ENCODE assay signal across 18 mouse cellular contexts in genomic region chr11:8584925-8585324, GRCm38 (mm10).
DNase-seq lines count a peak whose midpoint lies in the region; ATAC-seq and TF ChIP-seq lines count a peak whose summit lies in the region.
"Had no signal": no experiment of that assay in that cellular context is flagged by ENCODE, and none has a peak within 500 bp of the region (broad histone marks: within the 10 kb centered on the region; RNA-seq: fewer than 3 reads in every experiment).

No protein-coding gene starts in this region.

- TF ChIP-seq EP300 in heart, adult 2 months (IDR thresholded peaks at IDR 0.05; ENCODE audit: insufficient read depth, low read depth, low read length): no peak

- no peak for ATAC-seq in embryonic facial prominence, embryonic 14.5 days (ENCODE audit: low read depth)
- no peak for ATAC-seq in limb, embryonic 13.5 days (ENCODE audit: low FRiP score, low read depth)
- no peak for ATAC-seq in midbrain, embryonic 11.5 days (ENCODE audit: low FRiP score)
- ATAC-seq: hindbrain, embryonic 16.5 days had no signal

- no peak for TF ChIP-seq CTCF in heart, adult 2 months (IDR thresholded peaks at IDR 0.05)

- H3K4me1 ChIP-seq in heart, adult 2 months (ENCODE audit: control insufficient read depth, insufficient read depth, low read length): peaks cover 10% of the 10 kb centered on the region
- peaks cover 31 to 46% of the 10 kb centered on the region in 2 experiments for H3K4me1 ChIP-seq in ES-E14 (ENCODE audit: control insufficient read depth in 2 of 2, insufficient read depth in 2 of 2, low read length in 2 of 2, poor library complexity in 1 of 2)
- peaks cover 16% of the 10 kb centered on the region; the same call in 1 of the 2 replicates for H3K4me1 ChIP-seq in embryonic facial prominence, embryonic 14.5 days (ENCODE audit: control insufficient read depth, insufficient read depth, low read length)
- peaks cover 63% of the 10 kb centered on the region for H3K4me1 ChIP-seq in limb, embryonic 13.5 days
- H3K4me1 ChIP-seq in midbrain, embryonic 11.5 days (ENCODE audit: control insufficient read depth, insufficient read depth, low read length): peaks cover 11% of the 10 kb centered on the region

- intact Hi-C loops in heart, adult 2 months (cut with DNase I): loop anchor here (5.0 kb wide), 1 partner anchor 42 kb away; no protein-coding TSS in a partner anchor
- intact Hi-C loops in heart, postnatal 25 days (cut with DNase I): loop anchor here (5.0 kb wide), 1 partner anchor 77 kb away; the partner anchor contains the start of gene Tns3
- intact Hi-C loops in left cerebral cortex, postnatal 14 days (cut with DNase I): no loop called here

- H3K36me3 ChIP-seq in heart, adult 2 months (ENCODE audit: control insufficient read depth, insufficient read depth, low read length): peaks cover 4% of the 10 kb centered on the region
- peaks cover 13% of the 10 kb centered on the region; the same call in 1 of the 2 replicates for H3K36me3 ChIP-seq in ES-E14 (ENCODE audit: control insufficient read depth, insufficient read depth, low read length, poor library complexity, severe bottlenecking)
- H3K36me3 ChIP-seq in embryonic facial prominence, embryonic 14.5 days (ENCODE audit: control insufficient read depth, insufficient read depth, low read length): peaks cover 27% of the 10 kb centered on the region
- H3K36me3 ChIP-seq in limb, embryonic 13.5 days: peaks cover 62% of the 10 kb centered on the region
- H3K36me3 ChIP-seq in midbrain, embryonic 11.5 days (ENCODE audit: control insufficient read depth, insufficient read depth, low read length): no peaks in the 10 kb centered on the region
- H3K36me3 ChIP-seq: embryonic facial prominence, embryonic 15.5 days; liver, embryonic 13.5 days; neural tube, embryonic 13.5 days had no signal

- no peak for TF ChIP-seq POLR2A in heart, adult 2 months (IDR thresholded peaks at IDR 0.05; ENCODE audit: insufficient read depth, low read depth, low read length)

- no peak for DNase-seq in heart, adult 2 months
- DNase-seq in heart, postnatal 25 days (ENCODE audit: low spot score): no peak
- no peak for DNase-seq in ES-E14 (ENCODE audit: low read depth, low spot score)
- DNase-seq in embryonic facial prominence, embryonic 14.5 days (ENCODE audit: low spot score): peak; percentile 47
- DNase-seq in midbrain, embryonic 11.5 days (ENCODE audit: low spot score, missing footprints): no peak
- no peak for DNase-seq in left cerebral cortex, postnatal 14 days (ENCODE audit: low spot score in 2 of 2)
- DNase-seq in gastrocnemius, adult 18-20 months (ENCODE audit: low spot score): no peak
- DNase-seq: cerebellum, adult 11-12 months; gastrocnemius, adult 2 months; kidney, postnatal 25 days; liver, embryonic 13.5 days; midbrain, embryonic 14.5 days; right cerebral cortex, adult 18-20 months; thymus, postnatal 4 days had no signal

- in situ Hi-C loops in ES-E14 (cut with MboI; ENCODE audit: low sequenced_read_pairs in 2 of 2, unreplicated experiment in 2 of 2): no loop called here

- no peak overlapping the region for H3K9ac ChIP-seq in heart, adult 2 months (ENCODE audit: low read depth, low read length)
- peak overlapping the region; percentile 1; the same call in 1 of the 2 replicates for H3K9ac ChIP-seq in ES-E14 (ENCODE audit: insufficient read depth, low read depth, low read length, poor library complexity, severe bottlenecking)
- H3K9ac ChIP-seq in embryonic facial prominence, embryonic 14.5 days (ENCODE audit: low read depth, low read length): no peak overlapping the region
- no peak overlapping the region for H3K9ac ChIP-seq in limb, embryonic 13.5 days
- H3K9ac ChIP-seq in midbrain, embryonic 11.5 days (ENCODE audit: low read length): no peak overlapping the region
- H3K9ac ChIP-seq: embryonic facial prominence, embryonic 15.5 days; liver, embryonic 13.5 days; neural tube, embryonic 13.5 days had no signal

- no peak overlapping the region for H3K4me2 ChIP-seq in embryonic facial prominence, embryonic 14.5 days (ENCODE audit: low read depth, low read length)
- H3K4me2 ChIP-seq in limb, embryonic 13.5 days (replicated peaks): no peak overlapping the region
- no peak overlapping the region for H3K4me2 ChIP-seq in midbrain, embryonic 11.5 days
- H3K4me2 ChIP-seq: embryonic facial prominence, embryonic 15.5 days; liver, embryonic 13.5 days; neural tube, embryonic 13.5 days had no signal

- H3K9me3 ChIP-seq in ES-E14 (ENCODE audit: control insufficient read depth, insufficient read depth, low read depth, low read length): no peaks in the 10 kb centered on the region
- no peaks in the 10 kb centered on the region for H3K9me3 ChIP-seq in embryonic facial prominence, embryonic 14.5 days (ENCODE audit: control insufficient read depth, low read length)
- H3K9me3 ChIP-seq in limb, embryonic 13.5 days: no peaks in the 10 kb centered on the region
- H3K9me3 ChIP-seq in midbrain, embryonic 11.5 days (ENCODE audit: control insufficient read depth, low read length): no peaks in the 10 kb centered on the region
- H3K9me3 ChIP-seq: embryonic facial prominence, embryonic 15.5 days; liver, embryonic 13.5 days; neural tube, embryonic 13.5 days had no signal

- H3K27me3 ChIP-seq in heart, adult 2 months (ENCODE audit: control insufficient read depth, insufficient read depth, low read length): no peaks in the 10 kb centered on the region
- no peaks in the 10 kb centered on the region for H3K27me3 ChIP-seq in embryonic facial prominence, embryonic 14.5 days (replicated peaks; ENCODE audit: control insufficient read depth, insufficient read depth, low read length)
- H3K27me3 ChIP-seq in limb, embryonic 13.5 days: no peaks in the 10 kb centered on the region
- no peaks in the 10 kb centered on the region for H3K27me3 ChIP-seq in midbrain, embryonic 11.5 days (ENCODE audit: control insufficient read depth, insufficient read depth, low read length)
- H3K27me3 ChIP-seq: embryonic facial prominence, embryonic 15.5 days; liver, embryonic 13.5 days; neural tube, embryonic 13.5 days had no signal

- H3K27ac ChIP-seq in heart, adult 2 months: peak overlapping the region; percentile 7
- peak overlapping the region; percentile 90 for H3K27ac ChIP-seq in ES-E14 (ENCODE audit: insufficient read depth, low read depth, low read length, poor library complexity, severe bottlenecking)
- no peak overlapping the region for H3K27ac ChIP-seq in embryonic facial prominence, embryonic 14.5 days (replicated peaks; ENCODE audit: low read depth, low read length)
- peak overlapping the region; percentile 34; the same call in 1 of the 2 replicates for H3K27ac ChIP-seq in limb, embryonic 13.5 days
- H3K27ac ChIP-seq in midbrain, embryonic 11.5 days (ENCODE audit: low read depth, low read length): no peak overlapping the region
- H3K27ac ChIP-seq: embryonic facial prominence, embryonic 15.5 days; gastrocnemius, adult 2 months; liver, embryonic 13.5 days; neural tube, embryonic 13.5 days had no signal

- H3K79me2 ChIP-seq in heart, adult 2 months (replicated peaks; ENCODE audit: control insufficient read depth, insufficient read depth, low read length): no peaks in the 10 kb centered on the region

- WGBS in heart, adult 2 months: 63% methylated on average over 1 of the region's 1 CpGs
- WGBS in embryonic facial prominence, embryonic 14.5 days: 17% methylated on average over 1 of the region's 1 CpGs
- 23% methylated on average over 1 of the region's 1 CpGs for WGBS in limb, embryonic 13.5 days
- WGBS in midbrain, embryonic 11.5 days: 55% methylated on average over 1 of the region's 1 CpGs

- no peak overlapping the region for H3K4me3 ChIP-seq in heart, adult 2 months
- no peak overlapping the region for H3K4me3 ChIP-seq in ES-E14 (ENCODE audit: insufficient read depth in 1 of 2, low read depth in 1 of 2, low read length in 2 of 2, poor library complexity in 1 of 2, severe bottlenecking in 1 of 2)
- no peak overlapping the region for H3K4me3 ChIP-seq in embryonic facial prominence, embryonic 14.5 days (ENCODE audit: low read depth, low read length)
- H3K4me3 ChIP-seq in limb, embryonic 13.5 days: no peak overlapping the region
- no peak overlapping the region for H3K4me3 ChIP-seq in midbrain, embryonic 11.5 days (ENCODE audit: low read depth, low read length)
- H3K4me3 ChIP-seq: embryonic facial prominence, embryonic 15.5 days; gastrocnemius, adult 2 months; liver, embryonic 13.5 days; neural tube, embryonic 13.5 days had no signal

TF ChIP-seq in ES-E14, 5 proteins besides CTCF, POLR2A, EP300 and RAD21:
- TF ChIP-seq ZC3H11A (IDR thresholded peaks at IDR 0.05; ENCODE audit: borderline replicate concordance, low read depth, low read length): no peak
- TF ChIP-seq HCFC1 (IDR thresholded peaks at IDR 0.05; ENCODE audit: borderline replicate concordance, insufficient read depth, low read length): no peak
- TF ChIP-seq CHD2 (IDR thresholded peaks at IDR 0.05; ENCODE audit: low read depth, low read length): no peak
- TF ChIP-seq ZNF384 (IDR thresholded peaks at IDR 0.05; ENCODE audit: low read depth, low read length): no peak
- no peak for TF ChIP-seq MAFK (IDR thresholded peaks at IDR 0.05; ENCODE audit: insufficient read depth, low read depth, low read length)
TF ChIP-seq in ES-E14: peak in this region for 0.

Comparison
In these comparisons a context has a peak if more than half of its experiments do, and no peak if none do; other contexts are left out.
1. H3K27ac ChIP-seq: peak in heart, adult 2 months (single experiment), ES-E14 (single experiment) and limb, embryonic 13.5 days (single experiment); none in embryonic facial prominence, embryonic 14.5 days (single experiment) and midbrain, embryonic 11.5 days (single experiment).